Mouse (Mus musculus): ENCODE results near the gene Gm28308.

The Gm28308 gene

GRCm38 (mm10) chr6:52232568-52232965 lies 19.4 kb upstream of the Gm28308 start:
- DNase-seq (ENCODE audit: low spot score in 2 of 2): no peak

GRCm38 (mm10) chr6:52231885-52232567 lies 18.9 kb upstream of the Gm28308 start:
- no peak for DNase-seq (ENCODE audit: low spot score in 2 of 2)

- no peak for DNase-seq (ENCODE audit: low spot score in 2 of 2)
Measured at GRCm38 (mm10) chr6:52230516-52231165, 17.5 kb upstream of the Gm28308 start, which contains the start of gene Hoxa9. Hoxa9 (minus strand) TSS chr6:52231089.

GRCm38 (mm10) chr6:52229558-52230416 lies 16.6 kb upstream of the Gm28308 start:
- no peak for DNase-seq (ENCODE audit: low spot score in 2 of 2)

- no peak for DNase-seq (ENCODE audit: low spot score in 2 of 2)
Measured at GRCm38 (mm10) chr6:52228475-52229465, 15.6 kb upstream of the Gm28308 start.

GRCm38 (mm10) chr6:52227470-52228222 lies 14.5 kb upstream of the Gm28308 start:
- DNase-seq (ENCODE audit: low spot score in 2 of 2): no peak

- DNase-seq (ENCODE audit: low spot score in 2 of 2): no peak
Measured at GRCm38 (mm10) chr6:52226569-52227257, 13.6 kb upstream of the Gm28308 start.

- DNase-seq (ENCODE audit: low spot score in 2 of 2): no peak
Measured at GRCm38 (mm10) chr6:52225612-52226568, 12.8 kb upstream of the Gm28308 start.

- DNase-seq (ENCODE audit: low spot score in 2 of 2): no peak
Measured at GRCm38 (mm10) chr6:52224895-52225611, 11.9 kb upstream of the Gm28308 start.

- no peak for DNase-seq (ENCODE audit: low spot score in 2 of 2)
Measured at GRCm38 (mm10) chr6:52223939-52224760, 11.0 kb upstream of the Gm28308 start.

- DNase-seq (ENCODE audit: low spot score in 2 of 2): no peak
Measured at GRCm38 (mm10) chr6:52222729-52223128, 9.6 kb upstream of the Gm28308 start.

- no peak for DNase-seq (ENCODE audit: low spot score in 2 of 2)
Measured at GRCm38 (mm10) chr6:52221993-52222685, 9.0 kb upstream of the Gm28308 start.

- peak; percentile 66 to 67 for DNase-seq (ENCODE audit: low spot score in 2 of 2)
Measured at GRCm38 (mm10) chr6:52221337-52221992, 8.3 kb upstream of the Gm28308 start, which contains the start of gene Hoxa7. Hoxa7 (minus strand) TSS chr6:52221854.

- DNase-seq (ENCODE audit: low spot score in 2 of 2): no peak
Measured at GRCm38 (mm10) chr6:52220865-52221310, 7.7 kb upstream of the Gm28308 start.

GRCm38 (mm10) chr6:52220003-52220864 lies 7.1 kb upstream of the Gm28308 start:
- DNase-seq (ENCODE audit: low spot score in 2 of 2): no peak

Measured in frontal cortex, postnatal 25 days (tissue).